Mouse (Mus musculus) 3T3-L1 (cell line): ENCODE results near the gene Ercc6l.

ENCODE experiments used
- DNase-seq: peaks from one replicate; pipeline ENCODE4 v3.0.0-alpha.2; 2015; ENCODE audit warnings: low read depth, low spot score

Gene Ercc6l

DNA sequence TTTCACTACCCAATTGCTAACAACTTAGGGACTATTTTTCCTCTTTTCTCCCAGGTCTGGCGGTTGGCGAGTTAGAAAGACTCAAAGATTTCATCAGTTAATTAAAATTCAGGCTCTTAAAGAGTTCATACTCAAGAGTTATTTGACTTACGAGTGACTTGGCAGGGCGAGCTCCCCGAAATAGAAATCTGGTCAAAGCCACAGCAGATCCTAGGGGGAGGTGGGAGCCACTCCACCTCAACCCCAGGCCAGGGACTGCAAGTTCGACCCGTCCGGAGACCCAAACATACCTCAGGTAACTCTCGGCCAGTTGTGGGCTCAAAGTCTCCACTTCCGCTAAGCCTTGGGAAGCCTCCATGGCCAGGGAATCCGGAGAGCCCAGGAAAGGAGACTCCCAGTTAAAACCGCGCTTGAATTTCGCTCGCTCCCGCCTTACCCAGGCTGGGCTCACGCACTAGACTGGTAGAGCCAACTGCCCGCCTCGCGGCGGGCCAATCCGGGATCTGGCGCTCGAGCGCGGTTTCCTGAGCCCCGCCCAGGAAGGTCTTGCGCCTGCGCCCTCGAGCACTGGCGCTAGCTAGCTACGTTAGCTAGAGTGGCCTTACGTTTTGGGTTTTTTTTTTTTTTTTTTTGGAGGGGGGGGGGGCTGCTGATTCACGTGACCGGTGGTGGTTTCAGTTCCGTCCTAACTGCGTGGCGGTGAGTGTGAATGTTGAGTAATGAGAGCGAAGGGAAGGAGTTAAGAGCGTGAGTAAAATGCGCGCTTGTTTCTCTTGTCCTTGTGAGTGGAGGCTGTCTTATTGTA is at the start of gene Ercc6l:
Gene Ercc6l, minus strand, starts transcription at position 474 of the 805 bp plus-strand sequence.
- peak; percentile 93 for DNase-seq

DNA sequence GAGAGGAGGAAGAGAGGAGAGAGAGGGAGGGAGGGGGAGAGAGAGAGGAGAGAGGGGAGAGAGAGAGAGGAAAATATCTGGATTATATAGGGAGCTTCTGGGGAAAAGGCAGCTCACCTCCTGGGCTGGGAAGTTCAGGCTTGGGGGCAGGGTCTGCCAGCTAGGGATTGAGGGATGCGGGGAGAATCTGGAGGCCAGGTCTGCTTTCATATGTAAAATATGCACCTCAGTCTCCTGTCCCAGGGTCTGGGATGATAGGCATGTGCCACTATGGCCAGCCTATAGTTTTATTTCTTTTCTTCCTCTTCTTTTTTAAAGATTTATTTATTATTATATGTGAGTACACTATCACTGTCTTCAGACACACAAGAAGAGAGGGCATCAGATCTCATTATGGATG is 33.9 kb upstream of the Ercc6l start:
- DNase-seq, result no peak

DNA sequence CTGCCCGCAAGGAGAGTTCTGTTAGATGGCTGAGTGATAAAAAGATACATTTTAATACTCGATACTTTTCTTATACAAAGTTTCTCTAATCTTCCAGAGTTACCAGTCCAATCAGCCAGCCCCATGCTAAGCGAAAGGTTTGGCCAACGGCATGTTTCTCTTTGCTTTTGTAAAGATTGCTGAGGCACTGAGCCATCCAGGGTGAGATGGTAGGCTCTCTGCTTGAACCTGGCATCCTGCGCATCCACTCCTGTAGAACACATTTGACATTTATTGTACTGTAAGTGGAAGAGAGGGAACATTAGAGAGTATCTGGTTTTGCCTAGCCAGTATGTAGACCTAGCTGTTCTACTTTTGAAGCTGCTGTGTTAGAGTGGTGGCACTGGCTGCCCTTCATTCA is 32.7 kb upstream of the Ercc6l start:
- no peak for DNase-seq

DNA sequence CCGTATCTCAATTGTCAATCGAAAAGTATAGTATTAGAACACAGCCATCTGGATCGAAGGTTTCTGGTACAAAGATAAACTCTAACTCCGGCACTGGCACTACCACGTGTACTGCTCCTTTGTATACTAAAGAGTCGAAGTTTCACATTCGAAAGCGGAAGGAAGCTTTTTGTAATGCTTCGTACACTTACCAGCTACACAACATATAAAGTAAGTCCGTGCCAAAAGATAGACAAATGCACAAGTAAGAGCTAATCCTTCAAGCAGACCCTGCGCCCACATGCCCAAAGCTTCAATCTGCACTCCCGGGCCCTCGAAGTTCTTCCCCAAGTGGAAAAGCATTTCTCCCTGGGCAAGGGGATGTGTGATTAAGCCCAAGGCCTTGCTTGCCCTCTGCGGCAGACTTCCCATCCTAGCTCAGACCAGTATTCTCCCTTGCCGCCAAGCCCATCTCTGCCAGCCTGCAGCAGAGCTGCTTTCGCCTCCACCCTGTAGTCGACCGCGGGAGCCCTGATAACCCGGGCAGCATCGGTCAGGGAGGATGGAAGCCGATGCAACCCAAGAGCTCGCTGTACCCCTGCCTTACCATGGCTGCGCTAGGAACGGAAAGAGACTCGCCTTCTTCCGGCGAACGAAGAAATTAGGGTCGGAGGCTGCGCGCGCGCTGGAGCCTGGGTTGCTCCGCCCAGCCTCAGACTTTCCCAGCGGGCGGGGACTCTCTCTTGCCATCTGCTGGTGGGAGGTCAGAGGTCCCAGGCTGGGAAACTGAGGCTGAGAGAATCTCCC is 32.0 kb upstream of the Ercc6l start, which contains the start of gene Rps4x:
Gene Rps4x, minus strand, starts transcription at position 683 of the 786 bp plus-strand sequence.
- peak; percentile 79 for DNase-seq

DNA sequence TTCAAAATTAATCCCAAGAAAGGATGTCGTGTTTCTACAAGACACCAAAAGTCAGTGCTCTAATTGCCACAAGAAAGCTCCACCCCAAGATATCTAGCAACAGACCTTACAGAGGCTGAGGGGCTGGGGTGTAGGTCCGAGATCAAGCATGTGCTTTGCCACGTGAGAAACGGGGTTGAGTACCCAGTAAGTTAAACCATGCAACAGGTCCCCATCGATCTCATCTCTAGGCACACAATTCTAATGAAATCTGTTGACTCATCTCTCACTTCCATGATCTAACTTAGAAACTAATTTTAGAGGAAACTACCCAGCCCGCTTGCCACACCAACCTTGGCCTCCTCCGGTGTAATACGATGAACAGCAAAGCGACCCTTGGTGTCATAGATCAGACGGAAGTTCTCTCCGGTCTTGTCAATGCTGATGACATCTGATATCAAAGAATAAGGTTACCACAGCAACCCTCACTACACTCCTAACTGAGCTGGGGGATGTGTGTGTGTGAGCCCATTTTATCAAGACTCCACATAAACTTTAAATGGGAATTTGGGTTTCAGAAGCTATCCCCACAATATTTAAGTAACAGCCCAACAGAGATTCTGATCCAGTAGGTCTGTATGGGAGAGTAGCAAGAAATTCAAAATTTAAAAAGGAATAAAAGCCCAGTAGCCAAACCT is 30.3 kb upstream of the Ercc6l start:
- DNase-seq, result no peak

DNA sequence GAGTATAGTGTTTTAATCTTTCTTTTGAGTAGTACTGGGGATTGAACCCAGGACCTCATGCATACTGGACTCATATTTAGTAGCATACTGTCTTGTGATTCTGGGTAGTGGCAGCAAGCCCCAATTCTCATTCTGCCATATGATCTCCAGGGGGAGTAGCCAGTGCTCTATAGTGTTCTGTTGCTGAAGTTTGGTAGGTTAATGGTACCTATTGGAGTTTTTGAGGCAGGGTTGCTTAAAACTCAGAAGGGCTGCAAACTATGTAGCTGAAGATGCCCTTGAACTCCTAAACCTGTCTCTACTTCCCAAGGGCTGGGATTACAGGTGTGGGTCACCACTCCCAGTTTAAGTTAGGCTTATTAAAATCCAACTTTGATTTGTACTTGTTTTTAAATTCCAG is 25.7 kb upstream of the Ercc6l start:
- no peak for DNase-seq

DNA sequence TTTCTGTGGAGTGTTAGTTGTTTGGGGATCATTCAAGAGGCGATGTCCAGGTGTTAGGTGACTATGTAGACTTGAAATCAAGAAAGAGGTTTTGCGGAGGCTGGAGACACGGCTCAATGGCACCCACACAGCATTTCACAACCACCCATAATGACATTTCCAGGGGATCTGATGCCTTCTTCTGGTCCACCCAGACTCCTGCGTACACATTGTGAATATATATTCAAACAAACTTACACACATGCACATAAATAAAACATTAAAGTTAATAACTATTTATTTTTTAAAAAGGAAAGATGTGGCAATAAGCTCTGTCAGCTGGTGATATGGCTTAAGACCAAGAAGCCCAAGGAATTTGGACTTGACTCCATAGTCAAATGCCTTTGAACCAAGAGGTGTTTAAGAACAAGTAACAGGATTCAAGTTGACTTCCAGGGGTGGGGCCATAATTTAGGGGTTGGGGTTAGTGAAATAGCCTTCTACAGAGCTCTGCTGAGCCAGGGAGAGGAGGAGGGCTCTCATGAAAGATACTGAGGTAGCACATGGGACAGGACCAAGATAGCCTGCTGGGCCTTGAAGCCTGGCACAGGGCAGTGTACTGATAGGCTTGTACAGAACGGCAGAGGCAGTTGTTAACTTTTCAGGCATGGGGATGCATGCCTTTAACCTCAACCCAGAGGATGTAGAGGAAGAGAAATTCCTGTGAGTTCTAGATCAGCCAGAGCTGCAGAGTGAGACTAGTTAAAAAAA is 18.8 kb upstream of the Ercc6l start:
- DNase-seq, result no peak

DNA sequence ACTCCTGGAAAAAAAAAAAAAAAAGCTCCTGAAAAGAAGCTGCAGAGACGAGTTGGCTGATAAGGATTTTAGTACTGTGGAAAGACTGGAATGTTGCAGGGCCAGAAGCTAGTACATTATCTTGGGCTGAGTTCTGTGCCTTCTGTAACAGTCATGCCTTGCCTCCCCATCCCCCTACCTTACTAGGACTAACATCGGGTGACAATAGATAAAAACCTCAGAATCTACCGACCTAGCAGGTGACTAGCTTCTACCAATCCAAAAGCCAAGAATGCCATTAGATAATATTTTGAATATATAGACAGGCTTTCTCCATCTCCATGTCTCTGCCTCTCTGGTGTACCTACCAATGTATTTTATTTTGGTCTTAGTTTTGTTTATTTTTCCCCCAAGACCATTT is 14.0 kb upstream of the Ercc6l start:
- DNase-seq, result no peak

DNA sequence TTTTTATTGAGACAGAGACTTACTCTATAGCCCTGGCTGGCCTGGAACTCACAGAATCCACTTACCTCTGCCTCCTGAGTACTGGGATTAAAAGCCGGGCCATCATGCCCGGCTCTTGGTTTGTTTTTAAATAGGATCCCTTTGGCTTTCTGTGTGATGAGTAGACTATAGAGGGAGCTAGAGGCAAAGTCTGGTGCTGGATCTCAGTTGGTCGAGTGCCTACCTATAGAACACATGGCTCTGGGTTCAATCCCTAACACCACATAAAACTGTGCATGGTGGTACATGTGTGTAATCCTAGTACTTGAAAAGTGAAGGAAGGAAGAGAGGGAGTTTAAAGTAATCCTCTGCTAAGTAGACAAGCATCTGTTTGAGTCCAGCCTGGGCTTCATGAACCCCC is 13.2 kb upstream of the Ercc6l start:
- no peak for DNase-seq

DNA sequence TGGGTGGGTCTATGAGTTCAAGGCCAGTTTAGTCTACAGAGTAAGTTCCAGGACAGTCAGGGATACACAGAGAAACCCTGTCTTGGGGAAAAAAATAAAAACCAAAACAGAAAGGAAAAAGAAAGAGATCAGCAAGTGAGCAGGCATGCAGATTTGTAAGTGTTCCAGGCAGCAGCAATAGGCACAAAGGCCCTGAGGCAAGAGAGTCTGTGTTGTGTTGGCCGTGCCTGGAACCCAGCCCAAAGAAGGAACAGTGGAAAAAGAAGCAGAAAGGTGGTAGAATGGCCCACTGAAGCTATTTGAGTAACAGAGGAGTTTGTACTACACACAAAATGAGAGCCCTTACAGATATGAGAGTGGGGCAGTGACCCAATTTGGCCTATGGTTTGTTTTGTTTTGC is 12.8 kb upstream of the Ercc6l start:
- DNase-seq, result peak; percentile 60

DNA sequence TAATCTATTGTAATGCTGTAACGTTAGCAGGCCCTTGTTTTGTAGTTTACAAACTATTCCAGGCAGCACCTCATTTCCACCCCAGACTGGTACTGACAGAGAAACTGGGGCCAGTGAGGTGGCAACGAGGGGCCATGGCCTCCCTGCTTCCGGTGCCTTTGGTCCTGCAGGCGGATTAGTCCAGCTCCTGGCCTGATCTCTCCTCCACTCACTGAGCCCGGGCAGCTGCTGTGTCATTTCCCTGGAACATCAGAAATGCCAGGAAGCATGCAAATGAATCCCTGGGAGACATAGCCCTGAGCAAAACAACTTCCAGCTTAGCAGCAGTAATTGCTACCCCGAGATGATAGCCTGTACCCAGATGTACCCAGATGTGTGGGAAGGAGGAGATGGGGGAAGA is 10.1 kb upstream of the Ercc6l start:
- no peak for DNase-seq

DNA sequence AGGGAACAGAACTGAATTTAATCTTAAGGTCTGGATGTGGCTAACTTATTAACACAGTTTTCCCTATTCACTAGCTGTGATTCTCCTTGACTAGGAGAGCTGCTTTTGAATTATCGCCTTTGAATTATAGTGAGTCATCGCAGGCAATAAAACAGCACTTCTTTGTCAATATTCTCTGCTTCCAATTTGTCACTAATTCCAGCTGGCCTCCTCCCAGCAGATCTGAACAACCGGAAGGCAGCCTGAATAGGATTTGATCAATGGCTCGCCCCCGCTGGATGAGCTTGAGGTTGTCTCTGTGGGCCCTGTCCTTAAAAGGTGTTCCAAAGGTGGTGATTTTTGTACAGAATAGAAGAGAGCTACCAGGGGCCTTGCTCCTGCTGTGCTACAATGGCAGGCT is 9.6 kb upstream of the Ercc6l start:
- DNase-seq, result no peak

DNA sequence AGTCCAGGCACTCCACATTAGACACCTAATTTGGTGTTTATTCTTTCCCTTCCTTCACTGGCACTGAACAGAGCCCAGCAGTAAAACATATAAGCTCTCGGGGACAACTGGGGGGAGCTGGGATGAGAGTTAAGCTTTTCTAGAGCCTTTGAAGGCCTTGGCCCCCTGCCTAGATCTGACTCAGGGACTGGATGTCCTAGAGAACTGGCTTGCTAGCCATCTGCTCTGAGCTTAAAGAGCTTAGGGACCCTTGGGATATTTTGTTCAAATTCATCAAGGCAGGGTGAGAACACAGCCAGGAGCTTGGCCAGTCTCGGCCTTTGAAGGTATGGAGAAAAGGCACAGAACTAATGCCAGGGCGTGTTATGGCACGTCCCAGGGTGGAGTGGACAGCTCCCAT is 6.6 kb upstream of the Ercc6l start:
- peak; percentile 76 for DNase-seq

DNA sequence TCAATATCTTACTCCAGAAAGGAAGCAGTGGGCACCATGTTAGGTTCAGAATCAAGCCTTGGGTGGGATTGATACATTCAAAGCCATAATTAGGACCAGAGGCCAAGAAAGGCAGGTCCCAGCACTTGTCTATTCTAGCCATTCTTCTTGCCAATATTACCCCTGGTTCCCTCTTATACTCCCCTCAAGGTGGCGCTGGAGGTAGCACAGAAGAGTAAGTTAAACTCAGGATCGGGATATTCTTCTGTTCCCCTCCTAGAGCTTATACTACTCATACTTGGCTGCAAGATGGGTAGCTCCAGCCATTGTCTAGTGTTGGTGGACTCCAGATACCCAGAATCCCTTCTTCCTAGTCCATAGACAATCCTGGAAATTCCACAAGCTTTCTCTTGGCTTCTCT is 6.2 kb upstream of the Ercc6l start:
- peak; percentile 46 for DNase-seq

DNA sequence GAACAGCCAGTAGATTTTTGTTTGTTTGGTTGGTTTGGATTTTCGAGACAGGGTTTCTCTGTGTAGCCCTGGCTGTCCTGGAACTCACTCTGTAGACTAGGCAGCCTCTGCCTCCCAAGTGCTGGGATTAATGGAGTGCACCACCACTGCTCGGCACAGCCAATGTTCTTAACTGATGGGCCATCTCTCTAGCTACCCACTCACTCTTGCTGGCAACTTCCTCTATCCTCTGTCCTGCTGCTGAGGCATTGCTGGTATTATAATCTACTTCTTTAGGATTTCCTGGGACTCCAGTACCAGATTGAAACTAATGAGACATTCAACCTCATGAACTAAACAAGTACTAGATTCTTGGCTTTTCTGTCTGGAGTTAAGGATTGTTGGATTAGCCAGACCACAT is 3.6 kb upstream of the Ercc6l start:
- DNase-seq, result no peak

DNA sequence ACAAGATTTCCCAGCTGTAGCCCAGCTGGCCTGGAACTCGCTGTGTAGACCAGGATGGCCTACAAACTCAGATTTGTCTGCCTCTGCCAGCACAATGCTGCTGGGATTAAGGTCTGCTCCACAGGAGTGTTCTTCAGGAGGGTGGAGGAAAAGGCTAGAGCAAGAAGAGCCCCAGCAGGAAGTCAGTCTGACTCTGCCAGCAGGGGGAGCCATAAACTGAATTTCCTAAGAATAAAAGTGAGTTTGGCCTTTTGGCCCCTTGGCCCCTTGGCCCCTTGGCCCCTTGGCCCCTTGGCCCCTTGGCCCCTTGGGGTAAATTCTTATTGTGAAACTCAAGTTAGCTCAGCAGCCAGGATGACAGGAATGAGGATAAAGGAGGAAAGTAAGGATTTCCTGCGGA is 2.9 kb upstream of the Ercc6l start:
- DNase-seq, result peak; percentile 52

DNA sequence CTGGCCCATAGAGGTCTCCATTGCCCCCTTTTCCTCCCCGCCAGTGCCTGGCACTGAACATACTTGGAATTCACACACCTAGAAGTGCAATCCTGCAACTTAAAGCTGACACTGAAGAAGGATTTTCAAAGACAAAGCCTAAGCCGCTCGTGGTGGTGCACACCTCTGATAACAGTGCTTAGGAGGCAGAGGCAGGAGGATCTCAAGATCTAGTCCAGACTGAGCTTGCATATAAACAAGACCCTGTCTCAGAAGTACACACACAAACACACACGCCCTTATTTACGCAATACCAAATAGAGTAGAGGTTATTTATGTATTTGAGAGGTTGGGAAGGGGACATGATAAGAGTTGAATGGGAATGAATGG is 516 bp upstream of the Ercc6l start:
- DNase-seq, result no peak

DNA sequence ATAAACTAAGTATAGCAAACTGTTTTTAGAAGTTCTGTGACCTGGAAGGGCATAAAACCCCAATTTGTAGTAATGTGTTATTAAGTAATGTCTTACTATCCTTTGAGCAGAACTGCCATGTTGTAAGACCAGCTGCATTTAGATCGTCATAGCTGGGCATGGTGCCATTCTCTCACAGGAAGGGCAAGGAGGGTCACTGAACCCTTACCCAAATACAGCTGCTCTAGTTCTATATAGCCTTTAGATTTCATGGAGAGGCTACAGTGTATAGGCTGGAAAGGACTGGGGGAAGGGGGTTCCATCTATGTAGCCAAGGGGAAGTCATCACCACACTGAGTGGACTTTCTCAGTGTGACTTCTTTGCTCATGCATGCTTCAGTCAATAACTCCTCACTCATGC is 15.7 kb downstream of the Ercc6l start:
- DNase-seq, result no peak

DNA sequence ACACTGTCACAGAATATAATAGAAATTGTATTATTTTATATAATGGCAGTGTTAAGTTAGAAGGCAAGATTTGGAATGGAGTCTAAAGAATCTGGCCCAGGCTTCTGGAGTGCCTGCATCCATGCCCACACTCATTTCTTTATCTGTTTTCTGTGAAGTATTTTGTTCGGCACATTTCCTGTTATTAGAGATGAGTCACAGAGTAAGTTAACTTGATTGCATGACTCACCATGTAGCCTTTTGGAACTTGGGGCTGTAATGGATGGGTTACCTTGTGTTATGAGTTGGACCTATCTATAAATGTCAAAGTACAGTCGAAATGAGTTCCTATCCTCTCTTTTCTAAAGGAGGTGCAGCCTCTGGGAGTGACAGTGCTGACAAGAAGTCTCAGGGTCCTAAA is 35.6 kb downstream of the Ercc6l start:
- DNase-seq, result peak; percentile 56

DNA sequence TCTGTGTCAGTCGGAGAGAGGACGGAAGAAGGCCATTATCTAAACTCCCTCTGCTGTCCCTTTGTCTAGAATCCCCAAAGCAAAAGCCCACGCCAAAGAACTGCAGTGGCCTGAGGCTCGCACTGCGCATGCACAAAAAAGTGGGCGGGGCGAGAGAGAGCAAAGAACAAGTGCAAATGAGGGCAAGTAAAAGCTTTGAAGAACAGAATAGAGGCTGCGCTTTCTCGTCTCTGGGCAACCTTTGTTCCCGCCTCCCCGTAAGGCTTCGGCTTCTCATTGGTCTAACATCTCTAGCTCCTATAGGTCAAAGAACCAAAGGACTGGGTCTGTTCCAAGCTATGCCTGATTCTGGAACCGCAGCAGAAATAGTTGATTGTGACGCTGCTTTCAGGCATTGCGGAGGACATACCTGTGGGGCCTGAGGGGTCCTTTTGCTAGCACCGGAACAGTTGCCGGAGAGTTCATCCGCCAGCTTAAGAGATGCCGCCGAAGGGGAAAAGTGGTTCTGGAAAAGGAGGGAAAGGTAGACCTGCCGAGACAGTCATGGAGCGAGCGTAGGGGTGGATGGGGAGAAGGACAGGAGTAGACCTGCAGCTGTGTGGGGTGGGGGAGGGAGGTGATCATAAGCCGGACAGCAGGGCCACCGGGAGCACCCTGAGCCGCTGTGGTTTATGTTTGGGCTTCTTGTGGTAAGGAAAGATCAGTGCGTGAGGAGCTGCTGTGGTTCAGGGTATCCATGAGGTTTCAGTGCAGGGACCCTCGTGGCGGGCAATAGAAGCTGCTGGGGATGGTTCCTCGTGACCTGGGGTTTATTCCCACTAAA is 37.6 kb downstream of the Ercc6l start, which contains the start of gene Pin4:
Gene Pin4, plus strand, starts transcription at position 406 of the 823 bp plus-strand sequence.
- peak; percentile 99 for DNase-seq

DNA sequence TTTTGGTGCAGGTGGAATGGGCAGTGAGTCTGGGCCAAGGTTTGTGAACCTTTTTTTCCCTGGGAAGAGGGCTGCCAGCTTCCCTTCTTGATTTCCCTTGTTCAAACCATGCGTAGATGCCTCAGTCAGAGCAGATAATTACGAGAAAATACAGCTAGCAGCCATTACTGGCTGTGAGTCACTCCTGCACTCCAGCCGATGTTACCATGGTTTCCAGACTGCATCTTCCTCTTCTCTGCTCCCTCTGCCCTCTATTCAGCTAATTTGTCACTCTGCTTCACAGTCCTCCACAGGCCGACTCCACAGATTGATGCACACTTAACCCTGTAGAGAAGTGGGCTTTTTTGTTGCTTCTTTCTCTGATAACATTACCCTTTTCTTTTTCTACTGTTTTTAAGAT is 41.2 kb downstream of the Ercc6l start:
- DNase-seq, result peak; percentile 26
